ENCODE assay signal across 10 mouse cellular contexts in the genomic region with DNA sequence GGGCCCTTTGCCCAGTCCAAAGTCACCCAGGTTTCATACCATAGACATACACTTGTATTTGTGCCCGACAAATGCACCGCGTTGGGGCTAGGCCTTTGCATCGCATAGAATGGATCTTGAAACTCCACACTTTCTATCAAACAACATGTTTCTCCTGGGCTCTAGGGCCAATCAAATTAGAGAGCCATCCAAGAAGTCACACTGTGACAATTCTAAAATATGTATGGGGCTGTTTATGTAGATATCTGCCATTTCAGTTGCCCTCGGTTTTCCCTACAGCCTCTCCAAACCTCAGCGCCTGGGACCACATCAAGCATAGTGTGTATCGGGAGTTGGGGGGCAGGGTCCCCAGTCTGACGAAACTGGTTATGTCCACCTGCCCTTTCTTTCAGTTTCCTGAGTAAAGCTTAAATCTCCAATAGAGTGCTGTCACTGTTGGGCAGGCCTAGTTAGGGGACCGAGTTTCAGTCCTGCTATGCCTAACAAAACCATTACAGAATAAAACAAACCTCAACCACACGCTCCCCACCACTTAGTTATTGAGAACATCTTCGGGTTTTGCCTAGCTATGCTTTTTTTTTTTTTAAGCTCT. TPM values are rescaled to one million over a fixed set of nuclear protein-coding genes. Genes with fewer than 3 reads are reported as not detected.
DNase-seq lines count a peak whose midpoint lies in the region; ATAC-seq and TF ChIP-seq lines count a peak whose summit lies in the region.
"Had no signal": no experiment of that assay in that cellular context is flagged by ENCODE, and none has a peak within 500 bp of the region (broad histone marks: within the 10 kb centered on the region; RNA-seq: fewer than 3 reads in every experiment).

No protein-coding gene starts in this region.

- peaks cover 19% of the 10 kb centered on the region for H3K4me1 ChIP-seq in heart, embryonic 11.5 days (ENCODE audit: control insufficient read depth, insufficient read depth, low read length)
- H3K4me1 ChIP-seq in hindbrain, embryonic 10.5 days (replicated peaks): peaks cover 85% of the 10 kb centered on the region
- peaks cover 46% of the 10 kb centered on the region for H3K4me1 ChIP-seq in midbrain, embryonic 13.5 days (replicated peaks)
- H3K4me1 ChIP-seq in liver, postnatal 0 days (ENCODE audit: insufficient read depth): peaks cover 9% of the 10 kb centered on the region
- no peaks in the 10 kb centered on the region; the same call in 1 of the 2 replicates for H3K4me1 ChIP-seq in cerebellum, adult 2 months (ENCODE audit: control insufficient read depth, insufficient read depth, low read length)

- WGBS in heart, embryonic 11.5 days (ENCODE audit: insufficient replicate concordance): 13% methylated on average over 11 of the region's 11 CpGs
- 4% methylated on average over 11 of the region's 11 CpGs for WGBS in hindbrain, embryonic 10.5 days
- WGBS in midbrain, embryonic 13.5 days: 6% methylated on average over 11 of the region's 11 CpGs
- 19% methylated on average over 11 of the region's 11 CpGs for WGBS in liver, postnatal 0 days (ENCODE audit: insufficient replicate concordance)
- WGBS in cerebellum, adult 2 months: 33% methylated on average over 11 of the region's 11 CpGs

- no peak for TF ChIP-seq EP300 in liver, postnatal 0 days (IDR thresholded peaks at IDR 0.05; ENCODE audit: low read depth)

- TF ChIP-seq CTCF in liver, postnatal 0 days (IDR thresholded peaks at IDR 0.05; ENCODE audit: low read depth): no peak
- TF ChIP-seq CTCF in cerebellum, adult 2 months (IDR thresholded peaks at IDR 0.05; ENCODE audit: borderline replicate concordance, insufficient read depth, low read depth, low read length): no peak

- H3K36me3 ChIP-seq in heart, embryonic 11.5 days (ENCODE audit: control insufficient read depth, insufficient read depth, low read length): no peaks in the 10 kb centered on the region
- peaks cover 8% of the 10 kb centered on the region for H3K36me3 ChIP-seq in hindbrain, embryonic 10.5 days
- H3K36me3 ChIP-seq in midbrain, embryonic 13.5 days: no peaks in the 10 kb centered on the region
- H3K36me3 ChIP-seq in liver, postnatal 0 days (replicated peaks; ENCODE audit: insufficient read depth, low read length): no peaks in the 10 kb centered on the region

- no peak overlapping the region for H3K27ac ChIP-seq in heart, embryonic 11.5 days (ENCODE audit: low read depth, low read length)
- peak overlapping the region; percentile 90 for H3K27ac ChIP-seq in hindbrain, embryonic 10.5 days
- H3K27ac ChIP-seq in midbrain, embryonic 13.5 days: no peak overlapping the region
- no peak overlapping the region for H3K27ac ChIP-seq in liver, postnatal 0 days (ENCODE audit: low read depth)
- H3K27ac ChIP-seq in cerebellum, adult 2 months (ENCODE audit: insufficient read depth, low read length): no peak overlapping the region
- H3K27ac ChIP-seq: liver, embryonic 14.5 days had no signal

- TF ChIP-seq POLR2A in cerebellum, adult 2 months (IDR thresholded peaks at IDR 0.05; ENCODE audit: borderline replicate concordance, insufficient read depth, low read length): no peak

- peak overlapping the region; percentile 66 for H3K4me3 ChIP-seq in heart, embryonic 11.5 days (ENCODE audit: low read depth, low read length)
- peak overlapping the region; percentile 71 for H3K4me3 ChIP-seq in hindbrain, embryonic 10.5 days
- peak overlapping the region; percentile 44 for H3K4me3 ChIP-seq in midbrain, embryonic 13.5 days (replicated peaks)
- no peak overlapping the region for H3K4me3 ChIP-seq in liver, postnatal 0 days (ENCODE audit: low read depth, low read length)
- H3K4me3 ChIP-seq in cerebellum, adult 2 months (replicated peaks; ENCODE audit: insufficient read depth, low read depth, low read length): no peak overlapping the region

- no peak for ATAC-seq in heart, embryonic 11.5 days (replicated peaks; ENCODE audit: insufficient number of reproducible peaks, low FRiP score, low TSS enrichment)
- ATAC-seq in midbrain, embryonic 13.5 days: no peak
- ATAC-seq in liver, postnatal 0 days: no peak

- DNase-seq in heart, adult 11 months: no peak
- peak; percentile 28 for DNase-seq in embryo, embryonic 9.5 days (ENCODE audit: extremely low spot score)
- DNase-seq in hindbrain, embryonic 10.5 days (ENCODE audit: low spot score): peak; percentile 41
- DNase-seq in liver, postnatal 0 days: no peak
- DNase-seq in spleen, postnatal 14 days (ENCODE audit: low spot score in 2 of 2): no peak
- DNase-seq in cerebellum, adult 2 months: no peak
- DNase-seq: right cerebral cortex, postnatal 4 days had no signal

- peaks cover 90% of the 10 kb centered on the region for H3K27me3 ChIP-seq in heart, embryonic 11.5 days (ENCODE audit: control insufficient read depth, insufficient read depth, low read length)
- H3K27me3 ChIP-seq in hindbrain, embryonic 10.5 days (ENCODE audit: insufficient read depth, poor library complexity, severe bottlenecking): peaks cover 100% of the 10 kb centered on the region
- peaks cover 97% of the 10 kb centered on the region for H3K27me3 ChIP-seq in midbrain, embryonic 13.5 days
- peaks cover 97% of the 10 kb centered on the region for H3K27me3 ChIP-seq in liver, postnatal 0 days (ENCODE audit: insufficient read depth, low read length)
- peaks cover 32% of the 10 kb centered on the region; the same call in 1 of the 2 replicates for H3K27me3 ChIP-seq in cerebellum, adult 2 months (ENCODE audit: control insufficient read depth, insufficient read depth, low read length)

- peak overlapping the region; percentile 98 for H3K4me2 ChIP-seq in heart, embryonic 11.5 days
- H3K4me2 ChIP-seq in midbrain, embryonic 13.5 days (replicated peaks): peak overlapping the region; percentile 72
- no peak overlapping the region for H3K4me2 ChIP-seq in liver, postnatal 0 days (ENCODE audit: low read depth, low read length)

- no peak overlapping the region for H3K9ac ChIP-seq in heart, embryonic 11.5 days (ENCODE audit: low read depth, low read length)
- H3K9ac ChIP-seq in midbrain, embryonic 13.5 days (replicated peaks): no peak overlapping the region
- no peak overlapping the region for H3K9ac ChIP-seq in liver, postnatal 0 days (replicated peaks)
- H3K9ac ChIP-seq: liver, embryonic 14.5 days had no signal

- H3K9me3 ChIP-seq in heart, embryonic 11.5 days (replicated peaks; ENCODE audit: control insufficient read depth, low read length): no peaks in the 10 kb centered on the region
- H3K9me3 ChIP-seq in hindbrain, embryonic 10.5 days: no peaks in the 10 kb centered on the region
- H3K9me3 ChIP-seq in midbrain, embryonic 13.5 days: no peaks in the 10 kb centered on the region
- H3K9me3 ChIP-seq in liver, postnatal 0 days (ENCODE audit: low read length): no peaks in the 10 kb centered on the region

RNA-seq across cellular contexts. Expression of gene Msx1, which starts 2.2 kb away (rescaled TPM):
- polyA plus RNA-seq in heart, embryonic 11.5 days (2014; fragmentation: Nextera tagmentation; extraction: Ambion mirVana): 18.3 and 18.6 TPM in 2 replicates
- 188 and 212 TPM in 2 replicates for polyA plus RNA-seq in hindbrain, embryonic 10.5 days (2016; fragmentation: Nextera tagmentation; extraction: Ambion mirVana)
- polyA plus RNA-seq in midbrain, embryonic 13.5 days (2015; fragmentation: Nextera tagmentation; extraction: Ambion mirVana): 16.2 and 23.2 TPM in 2 replicates
- not detected in 2 replicates for polyA plus RNA-seq in liver, postnatal 0 days (2015; fragmentation: Nextera tagmentation; extraction: Ambion mirVana)
- 3.4 and 7.1 TPM in 2 replicates for polyA plus RNA-seq in cerebellum, adult 2 months (2012; rRNA removed)

Comparison
In these comparisons a context has a peak if more than half of its experiments do, and no peak if none do; other contexts are left out.
1. H3K4me3 ChIP-seq: peak in heart, embryonic 11.5 days (single experiment), hindbrain, embryonic 10.5 days (single experiment) and midbrain, embryonic 13.5 days (single experiment); none in liver, postnatal 0 days (single experiment) and cerebellum, adult 2 months (single experiment).
2. DNase-seq: peak in embryo, embryonic 9.5 days (single experiment) and hindbrain, embryonic 10.5 days (single experiment); none in heart, adult 11 months (single experiment), liver, postnatal 0 days (single experiment), spleen, postnatal 14 days (0 of 2) and cerebellum, adult 2 months (0 of 2).